Mouse (Mus musculus) ES-E14 (cell line): Measurements from ENCODE around the gene Il18. TPM values are rescaled to one million over a fixed set of nuclear protein-coding genes. Genes with fewer than 3 reads are reported as not detected.

Experiments used
- DNase-seq: peaks from one replicate; pipeline ENCODE4 v3.0.0-alpha.2; 2013; ENCODE audit warnings: low read depth, low spot score
- H3K27ac ChIP-seq: 2 replicates; pipeline ENCODE4 v1.5.1; 2012; ENCODE audit warnings: low read depth, mild to moderate bottlenecking, low read length, moderate library complexity, mixed read lengths; ENCODE audit not compliant: poor library complexity, insufficient read depth, severe bottlenecking
- H3K36me3 ChIP-seq: 2 replicates; pipeline ENCODE4 v1.6.1; 2012; ENCODE audit warnings: mild to moderate bottlenecking, low read length, moderate library complexity, mixed read lengths; ENCODE audit not compliant: control insufficient read depth, poor library complexity, insufficient read depth, severe bottlenecking
- H3K4me1 ChIP-seq, 2 experiments: fragments of 150-350 bp in 1 of 2; sonication (generic) in 1 of 2; 2 replicates each; pipeline ENCODE4 v1.6.1; 2012; ENCODE audit warnings: low read length in 2 of 2, mild to moderate bottlenecking in 1 of 2, mixed read lengths in 1 of 2; ENCODE audit not compliant: control insufficient read depth in 2 of 2, insufficient read depth in 2 of 2, poor library complexity in 1 of 2
- H3K4me3 ChIP-seq, 2 experiments: fragments of 150-350 bp in 1 of 2; sonication (generic) in 1 of 2; 2 replicates each; pipeline ENCODE4 v1.5.1; 2012; ENCODE audit warnings: low read length in 2 of 2, low read depth in 1 of 2, mild to moderate bottlenecking in 1 of 2, mixed read lengths in 1 of 2; ENCODE audit not compliant: insufficient read depth in 1 of 2, poor library complexity in 1 of 2, severe bottlenecking in 1 of 2
- H3K9ac ChIP-seq: 2 replicates; pipeline ENCODE4 v1.6.1; 2012; ENCODE audit warnings: low read depth, mild to moderate bottlenecking, low read length, mixed read lengths; ENCODE audit not compliant: poor library complexity, insufficient read depth, severe bottlenecking
- H3K9me3 ChIP-seq: fragments of 150-350 bp; sonication (generic); 2 replicates; pipeline ENCODE4 v1.6.1; 2012; ENCODE audit warnings: low read depth, mild to moderate bottlenecking, low read length; ENCODE audit not compliant: control insufficient read depth, insufficient read depth
- CHD2 ChIP-seq: IDR thresholded peaks from 2 replicates; pipeline ENCODE4 v1.6.1; 2014; ENCODE audit warnings: mild to moderate bottlenecking, low read depth, low read length, inconsistent platforms
- HCFC1 ChIP-seq: IDR thresholded peaks from 2 replicates; pipeline ENCODE4 v1.6.1; 2012; ENCODE audit warnings: low read length, inconsistent platforms, borderline replicate concordance; ENCODE audit not compliant: insufficient read depth
- MAFK ChIP-seq: IDR thresholded peaks from 2 replicates; pipeline ENCODE4 v1.6.1; 2014; ENCODE audit warnings: mild to moderate bottlenecking, low read depth, low read length, inconsistent platforms; ENCODE audit not compliant: insufficient read depth
- ZC3H11A ChIP-seq: IDR thresholded peaks from 2 replicates; pipeline ENCODE4 v1.6.1; 2012; ENCODE audit warnings: low read depth, mild to moderate bottlenecking, inconsistent platforms, low read length, borderline replicate concordance
- ZNF384 ChIP-seq: IDR thresholded peaks from 2 replicates; pipeline ENCODE4 v1.6.1; 2012; ENCODE audit warnings: low read depth, low read length, inconsistent platforms
- in situ Hi-C, 2 experiments: fragments of 600-800 bp; cut with MboI; formaldehyde crosslinking; loops; one replicate each; pipeline ENCODE4 v1.15.1; 2025; ENCODE audit warnings: low sequenced_read_pairs in 2 of 2, inconsistent platforms in 1 of 2; ENCODE audit not compliant: unreplicated experiment in 2 of 2
- total RNA-seq: library from RNA; depleted of rRNA; stranded (reverse); fragments of 300-350 nt; gene quantifications from 2 replicates; pipeline ENCODE4 v1.2.3, GENCODE M21; 2012

Il18 gene
- total RNA-seq, 1 experiment: 0.49 TPM

DNA sequence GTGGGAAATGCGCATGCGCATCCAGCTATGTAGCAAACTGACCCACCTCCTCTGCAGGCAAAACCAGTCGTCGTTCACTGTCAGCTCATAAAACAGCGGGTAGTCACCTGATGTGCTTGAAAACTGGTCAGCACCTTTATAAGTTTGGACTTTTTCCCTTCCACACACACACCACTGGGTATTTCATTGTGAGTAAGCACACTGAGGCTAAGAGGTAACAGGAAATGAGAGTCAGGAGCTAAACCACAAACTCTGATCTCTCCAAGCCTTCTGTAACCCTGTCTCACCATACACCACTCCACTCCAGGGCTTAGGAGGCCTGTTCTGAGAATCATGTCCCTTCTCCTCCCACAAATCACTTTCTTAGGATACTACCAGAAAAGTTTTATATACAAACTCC, 29.0 kb upstream of the Il18 start:
- no peaks in the 10 kb centered on the region for H3K36me3 ChIP-seq

DNA sequence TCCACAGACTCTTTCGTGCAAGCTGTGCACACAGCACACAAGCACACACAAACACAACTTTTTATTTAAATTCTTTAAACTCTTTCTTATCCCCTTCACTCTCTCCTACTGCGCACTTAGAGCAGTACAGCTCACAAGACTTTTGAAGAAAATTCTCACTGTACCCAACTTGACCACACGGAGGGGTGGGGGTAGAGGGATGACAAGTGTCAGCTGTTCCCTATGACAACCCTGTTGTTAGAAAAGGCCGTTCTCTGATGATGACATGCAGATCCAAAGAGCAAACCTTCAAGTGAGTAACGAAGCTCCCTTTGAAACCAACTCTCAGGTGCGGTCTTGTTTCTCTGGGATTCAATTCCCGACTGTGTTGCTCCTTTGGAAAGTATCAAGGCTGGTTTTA, 26.8 kb upstream of the Il18 start:
- Histone ChIP-seq H3K4me3 (peak overlapping the region; percentile 76 to 91; a peak in 3 of 4 replicates), H3K36me3 (no peaks in the 10 kb centered on the region), H3K9me3 (no peaks in the 10 kb centered on the region), H3K9ac (no peak overlapping the region; the same call in 1 of the 2 replicates), H3K27ac (no peak overlapping the region), H3K4me1 (no peaks in the 10 kb centered on the region)
- DNase-seq: no peak
- in situ Hi-C loops: loop anchor here in 1 of 2 experiments (5.0 to 10.0 kb wide), 2 partner anchors 71 to 1033 kb away; no protein-coding TSS in a partner anchor
- TF ChIP-seq HCFC1: no peak
- no peak for TF ChIP-seq CHD2
- TF ChIP-seq ZC3H11A: no peak
- TF ChIP-seq MAFK: no peak
- no peak for TF ChIP-seq ZNF384

More for the DNA sequence above, 29.0 kb upstream of the Il18 start:
- Histone ChIP-seq H3K9me3 (no peaks in the 10 kb centered on the region), H3K9ac (no peak overlapping the region), H3K27ac (no peak overlapping the region), H3K4me1 (no peaks in the 10 kb centered on the region), H3K4me3 (no peak overlapping the region)
- in situ Hi-C loops: loop anchor here in 1 of 2 experiments (5.0 to 10.0 kb wide), 2 partner anchors 68 to 1031 kb away; no protein-coding TSS in a partner anchor
- no peak for DNase-seq
- TF ChIP-seq MAFK (no peak), CHD2 (no peak), ZNF384 (no peak), HCFC1 (no peak), ZC3H11A (no peak)

DNA sequence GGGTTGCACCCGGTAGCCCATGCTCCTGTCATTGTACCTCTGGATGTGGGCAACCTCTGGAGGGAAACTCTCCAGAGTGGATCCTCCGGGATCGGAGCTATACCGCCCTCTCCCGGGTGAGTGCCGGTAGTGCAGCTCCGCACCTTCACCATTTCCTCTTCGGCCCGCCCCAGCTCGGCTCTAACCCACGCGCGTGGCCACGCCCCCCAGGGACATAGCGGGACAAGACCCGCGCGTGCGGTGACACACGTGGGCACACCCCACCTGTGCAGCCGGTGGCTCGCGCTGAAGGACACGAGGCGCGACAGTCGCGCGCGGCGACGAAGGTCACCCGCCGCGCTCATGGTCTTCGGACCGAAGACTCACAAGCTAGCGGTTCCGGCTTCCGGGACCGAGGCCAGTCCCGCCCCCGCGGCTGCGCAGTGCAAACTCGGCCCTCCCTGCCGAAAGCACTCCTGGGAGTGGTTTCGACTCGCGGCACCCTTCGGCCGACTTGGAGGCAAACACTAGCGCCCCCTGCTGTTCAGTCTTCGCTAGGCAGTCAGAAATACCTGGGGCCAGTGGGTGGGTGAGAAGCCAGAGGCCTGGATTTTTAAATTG, 26.2 kb upstream of the Il18 start, which contains the start of gene Pts:
Gene Pts (minus strand): TSS at position 432 of the 600 bp plus-strand sequence.
- H3K4me1 ChIP-seq: no peaks in the 10 kb centered on the region
- DNase-seq: peak; percentile 95
- peak within 1 kb of the TSS; percentile 90 for H3K9ac ChIP-seq
- in situ Hi-C loops: loop anchor here in 1 of 2 experiments (5.0 to 10.0 kb wide), 2 partner anchors 71 to 1034 kb away; no protein-coding TSS in a partner anchor
- H3K4me3 ChIP-seq: peak within 1 kb of the TSS; percentile 76 to 91
- no peaks in the 10 kb centered on the region for H3K9me3 ChIP-seq
- no peak within 1 kb of the TSS; the same call in 1 of the 2 replicates for H3K27ac ChIP-seq
- TF ChIP-seq CHD2: no peak
- no peak for TF ChIP-seq MAFK
- TF ChIP-seq ZNF384: no peak
- TF ChIP-seq ZC3H11A: 0 out of 2 replicates have a peak, but pooled peaks have one; percentile 41
- H3K36me3 ChIP-seq: no peaks in the 10 kb centered on the region

DNA sequence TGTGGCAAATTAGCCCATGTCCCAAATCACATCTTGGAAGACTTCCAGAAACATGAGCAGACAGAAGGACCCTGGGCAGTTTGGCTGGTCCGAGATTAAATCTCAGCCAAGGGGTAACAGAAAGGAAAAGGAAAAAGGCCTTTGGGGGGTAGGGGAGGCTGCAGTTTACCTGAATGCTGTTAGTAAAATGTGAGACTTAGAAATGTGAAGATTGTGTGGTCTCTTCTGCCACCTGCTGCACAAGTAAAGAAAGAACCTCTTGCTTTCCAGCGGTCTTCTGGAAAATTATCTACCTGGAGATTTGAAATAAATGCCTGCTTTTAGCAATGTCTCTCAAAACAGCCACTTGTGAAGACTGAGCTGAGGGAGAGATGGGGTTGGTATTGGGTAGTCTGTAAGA, 23.7 kb upstream of the Il18 start:
- Histone ChIP-seq H3K4me1 (no peaks in the 10 kb centered on the region), H3K4me3 (no peak overlapping the region), H3K36me3 (no peaks in the 10 kb centered on the region), H3K9ac (no peak overlapping the region), H3K9me3 (no peaks in the 10 kb centered on the region), H3K27ac (no peak overlapping the region)
- in situ Hi-C loops: no loop called here
- TF ChIP-seq MAFK: no peak
- no peak for TF ChIP-seq ZNF384
- no peak for TF ChIP-seq HCFC1
- TF ChIP-seq ZC3H11A: 0 out of 2 replicates have a peak, but pooled peaks have one; percentile 18
- no peak for TF ChIP-seq CHD2
- DNase-seq: no peak

DNA sequence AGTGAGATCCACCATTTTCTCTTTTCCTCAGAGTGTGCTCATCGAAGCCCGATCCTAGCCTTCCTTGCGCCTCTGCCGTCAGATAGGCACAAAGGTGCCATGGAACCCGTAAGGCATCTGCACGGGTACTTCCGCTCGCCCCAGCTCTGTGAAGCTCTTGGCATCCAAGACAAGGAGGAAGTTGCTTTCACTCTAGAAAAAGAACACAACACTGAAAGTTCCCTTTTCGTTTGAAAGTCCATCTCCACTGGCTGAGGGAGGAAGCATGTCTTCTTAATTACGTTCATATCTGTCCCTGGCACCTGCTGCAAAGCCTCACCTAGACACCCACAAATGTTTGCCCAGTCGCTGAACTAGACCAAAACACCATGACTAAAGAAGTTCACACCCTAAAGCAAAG, 21.3 kb upstream of the Il18 start:
- Histone ChIP-seq H3K9me3 (no peaks in the 10 kb centered on the region), H3K4me3 (no peak overlapping the region; a peak in 1 of 4 replicates), H3K36me3 (no peaks in the 10 kb centered on the region), H3K27ac (no peak overlapping the region), H3K4me1 (no peaks in the 10 kb centered on the region), H3K9ac (no peak overlapping the region)
- in situ Hi-C loops: no loop called here
- TF ChIP-seq HCFC1 (no peak), ZNF384 (no peak), CHD2 (no peak), MAFK (no peak), ZC3H11A (no peak)
- no peak for DNase-seq
